Mouse (Mus musculus) lung, embryonic 16.5 days (tissue): ENCODE data around the gene Sirt4. TPM values are rescaled to one million over a fixed set of nuclear protein-coding genes. Genes with fewer than 3 reads are reported as not detected.

ENCODE experiments used
- ATAC-seq: fragments of 200-750 bp; cut with Nextera tagmentation; 2 replicates; pipeline ENCODE4 v1.8.0; 2017; ENCODE audit warnings: low read depth, mild to moderate bottlenecking, moderate library complexity
- H3K27ac ChIP-seq: fragments of 300-500 bp; sonication (generic); 2 replicates; pipeline ENCODE4 v1.5.1; 2014; ENCODE audit warnings: mild to moderate bottlenecking, control low read depth, low read length
- H3K27me3 ChIP-seq: fragments of 300-500 bp; sonication (generic); 2 replicates; pipeline ENCODE4 v1.6.1; 2014; ENCODE audit warnings: low read depth, low read length, mixed read lengths; ENCODE audit not compliant: control insufficient read depth, insufficient read depth
- H3K36me3 ChIP-seq: fragments of 300-500 bp; sonication (generic); 2 replicates; pipeline ENCODE4 v1.6.1; 2014; ENCODE audit warnings: low read length; ENCODE audit not compliant: control insufficient read depth, insufficient read depth
- H3K4me1 ChIP-seq: fragments of 300-500 bp; sonication (generic); replicated peaks from 2 replicates; pipeline ENCODE4 v1.6.1; 2014; ENCODE audit warnings: low read length, mixed read lengths; ENCODE audit not compliant: control insufficient read depth, insufficient read depth
- H3K4me2 ChIP-seq: fragments of 300-500 bp; sonication (generic); 2 replicates; pipeline ENCODE4 v1.6.1; 2014; ENCODE audit warnings: low read depth, low read length, control low read depth
- H3K4me3 ChIP-seq: fragments of 300-500 bp; sonication (generic); 2 replicates; pipeline ENCODE4 v1.5.1; 2014; ENCODE audit warnings: mild to moderate bottlenecking, low read length, control low read depth
- H3K9ac ChIP-seq: fragments of 300-500 bp; sonication (generic); 2 replicates; pipeline ENCODE4 v1.6.1; 2014; ENCODE audit warnings: low read length, control low read depth
- H3K9me3 ChIP-seq: fragments of 300-500 bp; sonication (generic); 2 replicates; pipeline ENCODE4 v1.6.1; 2016; ENCODE audit warnings: low read length; ENCODE audit not compliant: control insufficient read depth
- WGBS: fragments of 180-500 bp; shearing (Covaris S2); extraction: QIAGEN DNeasy Blood & Tissue Kit; methylation state at CpG from one replicate; pipeline ENCODE4 v1.1.7; 2014; 5-methylcytosine and 5-hydroxymethylcytosine counted together
- polyA plus RNA-seq: library from polyadenylated mRNA; unstranded; fragments of >200 nt; fragmentation: Nextera tagmentation; extraction: Ambion mirVana; gene quantifications from 2 replicates; pipeline ENCODE4 v1.2.1, GENCODE M21; 2015

Gene Sirt4
- polyA plus RNA-seq, 1 experiment from 2014 or later: 31.4 TPM

DNA sequence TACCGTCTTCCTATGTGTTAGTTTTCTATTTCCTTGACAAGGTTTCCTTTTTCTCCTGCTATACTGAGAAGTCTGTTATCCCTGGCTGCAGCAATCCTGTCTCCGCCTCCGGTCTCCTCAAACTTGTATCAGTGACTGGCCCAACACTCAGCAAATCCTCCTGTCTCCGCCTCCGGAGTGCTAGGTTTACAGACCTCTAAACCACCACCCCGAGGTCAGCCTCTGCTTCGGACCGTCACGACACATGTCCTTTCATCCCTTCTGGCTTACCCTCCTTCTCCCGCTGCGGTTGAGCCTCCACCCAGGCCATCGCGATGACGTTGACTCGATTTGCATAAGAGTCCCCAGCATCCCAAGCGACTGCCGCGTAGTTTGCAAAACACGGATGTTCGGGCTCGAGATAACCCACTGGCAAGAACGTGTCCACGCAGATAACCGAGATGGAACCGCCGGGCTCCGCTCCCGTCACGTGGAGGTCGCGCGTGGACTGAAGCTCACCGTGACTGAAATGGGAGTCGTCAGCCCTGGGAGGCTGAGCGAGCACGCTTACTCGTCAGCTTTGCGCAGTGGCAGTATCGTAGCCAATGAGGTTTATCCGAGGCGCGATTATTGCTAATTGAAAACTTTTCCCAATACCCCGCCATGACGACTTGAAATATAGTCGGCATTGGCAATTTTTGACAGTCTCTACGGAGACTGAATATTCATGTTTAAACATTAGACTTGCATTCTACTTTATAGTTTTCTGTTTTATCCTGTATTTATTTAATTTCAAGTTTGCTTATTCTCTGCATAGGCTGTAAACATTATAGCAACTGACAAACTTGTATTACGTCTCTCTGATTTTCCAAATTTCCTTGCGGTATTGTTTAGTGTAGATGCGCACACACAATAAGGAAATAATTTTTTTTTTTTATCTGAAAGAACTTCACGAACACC, 5.4 kb upstream of the Sirt4 start:
- H3K4me1 ChIP-seq: peaks cover 31% of the 10 kb centered on the region
- H3K27ac ChIP-seq: peak overlapping the region; percentile 100
- H3K9me3 ChIP-seq: no peaks in the 10 kb centered on the region
- H3K27me3 ChIP-seq: no peaks in the 10 kb centered on the region
- WGBS: under 1% methylated on average over 50 of the region's 50 CpGs
- peak overlapping the region; percentile 86 for H3K9ac ChIP-seq
- ATAC-seq: peak; percentile 81
- peak overlapping the region; percentile 49 for H3K4me3 ChIP-seq
- H3K36me3 ChIP-seq: no peaks in the 10 kb centered on the region
- peak overlapping the region; percentile 83 for H3K4me2 ChIP-seq

DNA sequence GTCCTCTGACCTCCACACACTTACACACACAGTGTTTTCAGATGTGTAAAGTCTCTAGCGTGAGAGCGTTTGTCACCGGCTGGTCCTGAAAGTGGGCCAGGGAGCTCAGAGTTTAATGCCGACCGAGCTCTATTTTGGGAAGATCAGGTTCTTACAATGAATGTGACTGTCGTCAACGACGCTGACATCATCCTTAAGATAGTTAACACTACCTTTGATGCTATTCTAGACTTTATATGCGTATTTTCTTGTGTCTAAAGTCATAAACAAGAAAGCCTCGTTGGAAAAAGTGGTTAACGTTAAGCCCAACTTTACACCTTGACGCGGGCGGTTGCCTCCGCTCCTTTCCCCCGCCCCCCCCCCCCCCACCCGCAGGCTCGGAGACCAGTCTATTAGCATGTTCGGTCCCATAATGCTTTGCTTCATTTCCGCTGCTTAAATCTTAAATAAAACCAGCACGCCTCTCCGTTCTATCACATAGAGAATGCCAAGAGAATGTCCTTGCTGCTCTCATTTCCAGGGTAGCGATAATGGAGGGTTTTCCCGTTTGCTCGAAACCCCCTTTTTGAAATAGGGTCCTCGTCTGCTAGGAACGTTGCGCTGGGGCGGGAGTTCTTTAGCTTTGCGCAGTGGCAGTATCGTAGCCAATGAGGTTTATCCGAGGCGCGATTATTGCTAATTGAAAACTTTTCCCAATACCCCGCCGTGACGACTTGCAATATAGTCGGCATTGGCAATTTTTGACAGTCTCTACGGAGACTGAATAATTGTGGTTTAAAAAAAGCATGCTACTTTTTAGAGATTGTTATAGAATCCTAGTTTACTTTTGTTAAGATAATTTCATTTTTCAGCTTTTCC, 4.5 kb upstream of the Sirt4 start:
- Histone ChIP-seq H3K4me1 (peaks cover 28% of the 10 kb centered on the region), H3K4me3 (peak overlapping the region; percentile 49), H3K9ac (peak overlapping the region; percentile 86), H3K9me3 (no peaks in the 10 kb centered on the region), H3K4me2 (peak overlapping the region; percentile 83), H3K27me3 (no peaks in the 10 kb centered on the region), H3K36me3 (no peaks in the 10 kb centered on the region), H3K27ac (peak overlapping the region; percentile 100)
- peak; percentile 74 for ATAC-seq
- under 1% methylated on average over 38 of the region's 39 CpGs for WGBS

DNA sequence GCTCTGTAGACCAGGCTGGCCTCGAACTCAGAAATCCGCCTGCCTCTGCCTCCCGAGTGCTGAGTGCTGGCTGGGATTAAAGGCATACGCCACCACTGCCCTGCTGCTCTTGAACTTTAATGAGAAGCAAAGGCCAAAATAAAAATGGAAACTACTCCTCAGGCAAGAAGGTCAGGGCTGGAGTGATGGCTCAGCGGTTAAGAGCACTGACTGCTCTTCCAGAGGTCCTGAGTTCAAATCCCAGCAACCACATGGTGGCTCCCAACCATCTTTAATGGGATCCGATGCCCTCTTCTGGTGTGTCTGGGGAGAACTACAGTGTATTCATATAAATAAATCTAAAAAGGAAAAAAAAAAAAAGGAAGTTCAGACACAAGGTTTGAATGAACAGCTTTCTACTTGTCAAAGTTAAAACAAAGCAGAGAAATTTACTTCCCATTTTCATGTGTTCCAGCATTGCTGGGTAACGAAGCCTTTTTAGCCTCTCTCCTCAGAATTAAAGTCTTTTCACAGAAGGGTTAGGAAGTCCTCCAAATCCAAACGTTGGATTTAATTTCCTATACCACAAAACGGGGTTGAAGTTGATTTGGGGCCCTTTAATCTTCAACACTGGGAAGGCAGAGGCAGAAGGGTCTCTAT, 3.5 kb upstream of the Sirt4 start:
- Histone ChIP-seq H3K4me2 (peak overlapping the region; percentile 83; the same call in 1 of the 2 replicates), H3K27ac (no peak overlapping the region), H3K9me3 (no peaks in the 10 kb centered on the region), H3K36me3 (no peaks in the 10 kb centered on the region), H3K4me3 (no peak overlapping the region), H3K4me1 (peaks cover 22% of the 10 kb centered on the region), H3K27me3 (no peaks in the 10 kb centered on the region), H3K9ac (peak overlapping the region; percentile 67)
- no peak for ATAC-seq
- WGBS: 67% methylated on average over 9 of the region's 9 CpGs

DNA sequence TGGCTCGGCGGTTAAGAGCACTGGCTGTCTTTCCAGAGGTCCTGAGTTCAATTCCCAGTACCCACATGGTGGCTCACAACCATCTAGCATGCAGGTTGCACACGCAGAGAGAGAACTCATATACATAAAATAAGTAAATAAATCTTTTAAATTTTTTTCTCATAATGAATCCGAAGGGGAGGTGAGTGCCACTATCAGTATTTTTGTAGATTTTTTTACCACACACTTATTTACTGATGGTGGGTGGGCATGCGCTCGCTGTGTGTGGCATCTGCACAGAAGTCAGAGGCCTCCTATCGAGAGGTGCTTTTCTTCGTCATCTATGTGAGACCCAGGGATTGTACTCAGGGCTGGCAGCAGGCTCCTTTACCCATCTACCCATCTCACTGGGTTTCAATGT, 2.8 kb upstream of the Sirt4 start:
- Histone ChIP-seq H3K36me3 (no peaks in the 10 kb centered on the region), H3K9ac (no peak overlapping the region), H3K27me3 (no peaks in the 10 kb centered on the region), H3K4me3 (no peak overlapping the region), H3K4me1 (peaks cover 28% of the 10 kb centered on the region), H3K4me2 (no peak overlapping the region), H3K9me3 (no peaks in the 10 kb centered on the region), H3K27ac (no peak overlapping the region)
- WGBS: 81% methylated on average over 8 of the region's 8 CpGs
- no peak for ATAC-seq

DNA sequence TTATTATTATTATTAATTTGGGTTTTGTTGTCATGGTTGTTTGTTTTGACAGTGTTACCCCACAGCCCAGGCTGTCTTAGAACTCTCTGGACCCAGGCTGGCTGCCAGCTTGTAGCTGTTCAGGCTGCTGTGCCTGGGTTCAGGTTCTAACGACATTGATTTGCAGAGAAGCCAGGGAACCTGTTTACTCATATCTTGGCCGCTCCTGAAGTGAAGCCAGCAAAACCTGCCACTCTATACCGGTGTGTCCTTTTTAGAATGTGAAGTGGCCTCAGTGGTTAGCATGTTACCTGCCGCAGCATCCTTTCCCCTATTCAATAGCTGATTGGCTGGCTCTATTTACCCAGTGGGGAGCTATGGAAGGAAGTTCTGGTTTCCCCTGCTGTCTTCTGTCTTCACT, 2.2 kb upstream of the Sirt4 start:
- Histone ChIP-seq H3K4me2 (no peak overlapping the region), H3K9me3 (no peaks in the 10 kb centered on the region), H3K27ac (no peak overlapping the region), H3K4me3 (no peak overlapping the region), H3K4me1 (peaks cover 23% of the 10 kb centered on the region), H3K9ac (no peak overlapping the region), H3K27me3 (no peaks in the 10 kb centered on the region), H3K36me3 (no peaks in the 10 kb centered on the region)
- 33% methylated on average over 4 of the region's 4 CpGs for WGBS
- no peak for ATAC-seq

DNA sequence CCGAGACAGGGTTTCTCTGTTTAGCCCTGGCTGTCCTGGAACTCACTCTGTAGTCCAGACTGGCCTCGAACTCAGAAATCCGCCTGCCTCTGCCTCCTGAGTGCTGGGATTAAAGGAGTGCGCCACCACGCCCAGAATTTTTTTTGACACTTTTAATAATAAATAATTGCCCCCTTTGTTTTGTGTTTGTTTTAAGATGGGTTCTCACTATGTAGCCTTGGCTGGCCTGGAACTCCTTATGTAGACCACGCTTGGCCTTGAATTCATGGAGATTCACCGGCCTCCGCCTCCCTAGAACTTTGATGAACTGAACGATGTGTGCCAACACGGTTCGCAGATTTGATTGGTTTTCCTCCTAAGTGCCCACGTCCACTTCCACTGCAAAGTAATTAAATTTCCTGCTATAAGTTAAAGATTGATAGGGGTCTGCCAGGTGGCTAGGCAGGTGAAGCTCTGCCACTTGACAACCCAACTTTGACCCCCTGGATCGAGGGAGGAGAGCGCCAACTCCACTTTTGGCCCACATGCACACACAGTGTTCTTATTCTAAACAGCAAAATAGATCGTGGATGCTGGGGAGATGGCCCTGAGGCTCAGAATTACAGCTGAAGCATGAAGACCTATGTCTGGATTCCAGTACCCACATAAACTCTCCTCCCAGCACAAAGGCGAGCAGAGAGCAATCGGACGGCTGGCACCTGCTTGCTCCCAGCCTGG, 1.1 kb upstream of the Sirt4 start:
- Histone ChIP-seq H3K4me1 (peaks cover 13% of the 10 kb centered on the region), H3K4me2 (no peak overlapping the region), H3K9me3 (no peaks in the 10 kb centered on the region), H3K36me3 (no peaks in the 10 kb centered on the region), H3K9ac (no peak overlapping the region), H3K27me3 (no peaks in the 10 kb centered on the region; the same call in 1 of the 2 replicates), H3K4me3 (no peak overlapping the region), H3K27ac (no peak overlapping the region)
- no peak for ATAC-seq
- 65% methylated on average over 18 of the region's 18 CpGs for WGBS

DNA sequence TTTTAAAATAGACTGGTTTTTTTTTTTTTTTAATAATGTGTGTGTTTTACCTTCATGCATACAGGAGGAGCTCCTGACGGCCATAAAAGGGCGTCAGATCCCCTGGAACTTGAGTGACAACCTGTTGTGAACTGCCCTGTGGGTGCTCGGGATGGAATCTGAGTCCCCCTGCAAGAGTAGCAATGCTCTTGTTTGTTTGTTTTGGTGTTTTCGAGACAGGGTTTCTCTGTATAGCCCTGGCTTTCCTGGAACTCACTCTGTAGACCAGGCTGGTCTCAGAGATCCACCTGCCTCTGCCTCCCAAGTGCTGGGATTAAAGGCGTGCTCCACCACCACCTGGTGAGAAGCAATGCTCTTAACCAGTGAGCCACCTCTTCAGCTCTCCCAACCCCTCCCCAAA, 471 bp upstream of the Sirt4 start:
- peaks cover 11% of the 10 kb centered on the region for H3K4me1 ChIP-seq
- H3K4me2 ChIP-seq: peak overlapping the region; percentile 52
- H3K27ac ChIP-seq: no peak overlapping the region
- WGBS: 69% methylated on average over 5 of the region's 5 CpGs
- ATAC-seq: no peak
- H3K36me3 ChIP-seq: no peaks in the 10 kb centered on the region
- H3K9me3 ChIP-seq: no peaks in the 10 kb centered on the region
- peak overlapping the region; percentile 45 for H3K4me3 ChIP-seq
- H3K27me3 ChIP-seq: no peaks in the 10 kb centered on the region; the same call in 1 of the 2 replicates
- H3K9ac ChIP-seq: peak overlapping the region; percentile 54

DNA sequence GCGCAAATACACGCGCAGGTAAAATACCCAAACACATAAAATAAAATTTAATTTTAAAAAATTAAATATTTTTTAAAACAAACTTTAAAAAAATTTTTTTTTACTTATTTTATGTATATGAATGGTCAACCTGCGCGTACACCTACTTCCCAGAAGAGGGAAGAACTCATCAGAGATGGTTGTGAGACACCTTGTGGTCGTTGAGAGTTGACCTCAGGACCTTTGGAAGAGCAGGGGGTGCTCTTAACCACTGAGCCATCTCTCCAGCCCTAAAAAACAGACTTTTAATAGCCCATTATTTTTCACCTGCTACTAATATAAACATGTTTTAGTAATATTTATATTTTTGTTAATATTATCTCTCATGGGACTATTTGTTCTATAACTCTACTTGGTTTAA, 1.1 kb downstream of the Sirt4 start:
- no peaks in the 10 kb centered on the region for H3K9me3 ChIP-seq
- ATAC-seq: no peak
- H3K4me2 ChIP-seq: no peak overlapping the region
- no peak overlapping the region for H3K4me3 ChIP-seq
- no peaks in the 10 kb centered on the region; the same call in 1 of the 2 replicates for H3K27me3 ChIP-seq
- no peak overlapping the region for H3K27ac ChIP-seq
- H3K36me3 ChIP-seq: no peaks in the 10 kb centered on the region
- 48% methylated on average over 6 of the region's 6 CpGs for WGBS
- H3K9ac ChIP-seq: no peak overlapping the region
- H3K4me1 ChIP-seq: peaks cover 10% of the 10 kb centered on the region
